Mouse (Mus musculus) limb, embryonic 11.5 days (tissue): ENCODE measurements around the gene Agap3. TPM values are rescaled to one million over a fixed set of nuclear protein-coding genes. Genes with fewer than 3 reads are reported as not detected.
A peak's percentile ranks its signal among the peaks of the same experiment; 100 is the strongest.

Source experiments
- ATAC-seq: fragments of 200-750 bp; cut with Nextera tagmentation; 2 replicates; pipeline ENCODE4 v1.8.0; 2017; ENCODE audit warnings: low read depth; ENCODE audit not compliant: insufficient number of reproducible peaks, low FRiP score, low TSS enrichment
- DNase-seq: peaks from one replicate; pipeline ENCODE4 v3.0.0-alpha.2; 2015; ENCODE audit warnings: low spot score
- H3K27ac ChIP-seq: fragments of 300-500 bp; sonication (generic); replicated peaks from 2 replicates; pipeline ENCODE4 v1.5.1; 2014; ENCODE audit warnings: low read depth, mild to moderate bottlenecking, low read length
- H3K27me3 ChIP-seq: fragments of 300-500 bp; sonication (generic); 2 replicates; pipeline ENCODE4 v1.6.1; 2014; ENCODE audit warnings: mild to moderate bottlenecking, low read length, mixed read lengths; ENCODE audit not compliant: control insufficient read depth, insufficient read depth
- H3K36me3 ChIP-seq: fragments of 300-500 bp; sonication (generic); 2 replicates; pipeline ENCODE4 v1.6.1; 2014; ENCODE audit warnings: mild to moderate bottlenecking, low read length, moderate library complexity, mixed read lengths; ENCODE audit not compliant: control insufficient read depth, insufficient read depth
- H3K4me1 ChIP-seq: fragments of 300-500 bp; sonication (generic); 2 replicates; pipeline ENCODE4 v1.6.1; 2014; ENCODE audit warnings: low read length, mixed read lengths; ENCODE audit not compliant: control insufficient read depth, insufficient read depth
- H3K4me2 ChIP-seq: fragments of 300-500 bp; sonication (generic); 2 replicates; pipeline ENCODE4 v1.6.1; 2014; ENCODE audit warnings: low read depth, mild to moderate bottlenecking, moderate library complexity; ENCODE audit not compliant: severe bottlenecking
- H3K4me3 ChIP-seq: fragments of 300-500 bp; sonication (generic); 2 replicates; pipeline ENCODE4 v1.5.1; 2014; ENCODE audit warnings: low read depth, low read length
- H3K9ac ChIP-seq: fragments of 300-500 bp; sonication (generic); 2 replicates; pipeline ENCODE4 v1.6.1; 2014; ENCODE audit warnings: mild to moderate bottlenecking, low read length
- H3K9me3 ChIP-seq: fragments of 300-500 bp; sonication (generic); 2 replicates; pipeline ENCODE4 v1.6.1; 2016; ENCODE audit warnings: low read length; ENCODE audit not compliant: control insufficient read depth
- WGBS: fragments of 180-500 bp; shearing (Covaris S2); extraction: QIAGEN DNeasy Blood & Tissue Kit; methylation state at CpG from one replicate; pipeline ENCODE4 v1.1.7; 2014; 5-methylcytosine and 5-hydroxymethylcytosine counted together
- polyA plus RNA-seq: library from polyadenylated mRNA; unstranded; fragments of >200 nt; fragmentation: Nextera tagmentation; extraction: Ambion mirVana; gene quantifications from 2 replicates; pipeline ENCODE4 v1.2.1, GENCODE M21; 2014

Agap3 gene
- polyA plus RNA-seq, 1 experiment from 2014 or later: 39.9 TPM

- H3K36me3 ChIP-seq: peaks cover 15% of the 10 kb centered on the region
- H3K27me3 ChIP-seq: peaks cover 14% of the 10 kb centered on the region; the same call in 1 of the 2 replicates
- H3K9ac ChIP-seq: peak overlapping the region; percentile 56
- peak overlapping the region; percentile 96 for H3K4me2 ChIP-seq
- H3K27ac ChIP-seq: no peak overlapping the region; the same call in 1 of the 2 replicates
- WGBS: 0% methylated on average over 74 of the region's 77 CpGs
- H3K4me1 ChIP-seq: peaks cover 36% of the 10 kb centered on the region
- 0 out of 2 replicates have a peak, but pooled peaks have one; percentile 7 for ATAC-seq
- DNase-seq: peak; percentile 71
- H3K9me3 ChIP-seq: no peaks in the 10 kb centered on the region
- peak overlapping the region; percentile 44 for H3K4me3 ChIP-seq
These were observed 22.2 kb downstream of the Agap3 start for GRCm38 (mm10) chr5:24474025-24474722.

GRCm38 (mm10) chr5:24474723-24475261 is 22.8 kb downstream of the Agap3 start:
- peaks cover 14% of the 10 kb centered on the region; the same call in 1 of the 2 replicates for H3K27me3 ChIP-seq
- ATAC-seq (no peak), DNase-seq (peak; percentile 69)
- peak overlapping the region; percentile 96 for H3K4me2 ChIP-seq
- peak overlapping the region; percentile 56 for H3K9ac ChIP-seq
- H3K36me3 ChIP-seq: peaks cover 19% of the 10 kb centered on the region
- no peak overlapping the region for H3K27ac ChIP-seq
- WGBS: 1% methylated on average over 67 of the region's 67 CpGs
- peaks cover 36% of the 10 kb centered on the region for H3K4me1 ChIP-seq
- H3K4me3 ChIP-seq: peak overlapping the region; percentile 44
- no peaks in the 10 kb centered on the region for H3K9me3 ChIP-seq

DNA sequence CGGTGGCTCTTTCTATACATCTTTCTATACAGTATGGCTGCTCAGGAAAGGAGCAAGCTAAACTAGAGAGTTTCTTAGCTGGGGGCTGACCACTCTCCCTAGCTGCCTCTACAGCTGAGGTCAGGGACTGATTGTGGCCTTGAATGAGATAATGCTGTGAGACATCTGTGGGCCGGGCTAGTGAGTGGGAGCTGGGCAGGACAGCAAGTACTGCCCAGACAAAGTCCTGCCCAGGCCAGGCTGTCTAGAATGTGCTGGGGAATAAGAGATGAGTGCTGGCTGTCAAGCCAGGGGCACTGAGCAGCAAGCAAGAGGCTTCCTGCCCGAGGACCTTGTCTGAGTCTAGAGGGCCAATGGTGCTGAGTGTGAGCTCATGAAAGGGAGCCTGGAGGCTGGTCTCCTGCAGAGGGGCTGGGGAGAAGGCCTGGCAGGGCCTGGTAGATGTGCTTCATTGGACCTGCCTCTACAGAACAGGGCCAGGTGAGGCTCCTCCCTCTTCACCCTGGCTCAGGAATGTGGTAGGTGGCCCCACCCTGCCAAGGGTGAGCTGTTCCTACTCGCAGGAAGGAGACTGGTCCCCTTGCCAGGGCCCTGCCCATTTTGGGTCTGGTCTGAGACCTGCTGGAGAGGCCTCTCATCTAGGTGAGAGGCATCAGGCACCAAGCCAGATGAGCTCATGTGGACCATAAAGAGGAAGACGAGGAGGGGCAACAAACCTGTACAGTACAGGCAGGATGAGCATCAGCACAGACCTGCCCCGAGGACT is 23.7 kb downstream of the Agap3 start:
- H3K4me3 ChIP-seq: peak overlapping the region; percentile 44
- peaks cover 14% of the 10 kb centered on the region; the same call in 1 of the 2 replicates for H3K27me3 ChIP-seq
- ATAC-seq: no peak
- H3K4me2 ChIP-seq: peak overlapping the region; percentile 96
- no peak overlapping the region for H3K9ac ChIP-seq
- 75% methylated on average over 6 of the region's 6 CpGs for WGBS
- H3K4me1 ChIP-seq: peaks cover 36% of the 10 kb centered on the region
- H3K27ac ChIP-seq: no peak overlapping the region
- H3K36me3 ChIP-seq: peaks cover 21% of the 10 kb centered on the region
- no peaks in the 10 kb centered on the region for H3K9me3 ChIP-seq
- no peak for DNase-seq

DNA sequence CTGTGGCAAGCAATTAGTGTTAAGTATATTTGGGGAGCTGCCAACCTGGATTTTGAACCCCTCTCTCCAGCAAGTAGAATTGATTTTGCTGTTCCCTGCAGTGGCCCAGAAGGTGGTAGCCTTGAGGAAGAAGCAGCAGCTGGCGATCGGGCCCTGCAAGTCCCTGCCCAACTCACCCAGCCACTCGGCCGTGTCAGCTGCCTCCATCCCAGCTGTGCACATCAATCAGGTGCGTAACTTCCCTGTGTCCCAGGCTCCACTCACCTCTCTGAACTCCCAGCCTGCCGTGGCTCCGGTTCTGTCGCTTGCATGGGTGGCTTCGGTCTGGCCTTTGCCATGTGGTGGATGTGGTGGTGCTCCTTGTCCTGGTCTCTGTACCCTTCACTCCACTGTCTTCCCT is 25.9 kb downstream of the Agap3 start:
- Histone ChIP-seq H3K4me1 (peaks cover 38% of the 10 kb centered on the region), H3K27ac (no peak overlapping the region), H3K27me3 (peaks cover 14% of the 10 kb centered on the region; the same call in 1 of the 2 replicates), H3K4me3 (no peak overlapping the region), H3K4me2 (no peak overlapping the region), H3K9ac (no peak overlapping the region), H3K9me3 (no peaks in the 10 kb centered on the region), H3K36me3 (peaks cover 26% of the 10 kb centered on the region)
- 87% methylated on average over 9 of the region's 9 CpGs for WGBS
- no peak for ATAC-seq
- DNase-seq: no peak

- DNase-seq: peak; percentile 89
- Histone ChIP-seq H3K27ac (0 out of 2 replicates have a peak overlapping the region, but pooled peaks have one; percentile 39), H3K27me3 (no peaks in the 10 kb centered on the region), H3K36me3 (peaks cover 30% of the 10 kb centered on the region; the same call in 1 of the 2 replicates), H3K9ac (no peak overlapping the region), H3K4me2 (no peak overlapping the region), H3K4me3 (no peak overlapping the region), H3K4me1 (peaks cover 30% of the 10 kb centered on the region), H3K9me3 (no peaks in the 10 kb centered on the region)
- WGBS: 3% methylated on average over 4 of the region's 4 CpGs
- ATAC-seq: peak; percentile 16; the same call in 1 of the 2 replicates
These were observed 29.7 kb downstream of the Agap3 start for GRCm38 (mm10) chr5:24481647-24482046.

DNA sequence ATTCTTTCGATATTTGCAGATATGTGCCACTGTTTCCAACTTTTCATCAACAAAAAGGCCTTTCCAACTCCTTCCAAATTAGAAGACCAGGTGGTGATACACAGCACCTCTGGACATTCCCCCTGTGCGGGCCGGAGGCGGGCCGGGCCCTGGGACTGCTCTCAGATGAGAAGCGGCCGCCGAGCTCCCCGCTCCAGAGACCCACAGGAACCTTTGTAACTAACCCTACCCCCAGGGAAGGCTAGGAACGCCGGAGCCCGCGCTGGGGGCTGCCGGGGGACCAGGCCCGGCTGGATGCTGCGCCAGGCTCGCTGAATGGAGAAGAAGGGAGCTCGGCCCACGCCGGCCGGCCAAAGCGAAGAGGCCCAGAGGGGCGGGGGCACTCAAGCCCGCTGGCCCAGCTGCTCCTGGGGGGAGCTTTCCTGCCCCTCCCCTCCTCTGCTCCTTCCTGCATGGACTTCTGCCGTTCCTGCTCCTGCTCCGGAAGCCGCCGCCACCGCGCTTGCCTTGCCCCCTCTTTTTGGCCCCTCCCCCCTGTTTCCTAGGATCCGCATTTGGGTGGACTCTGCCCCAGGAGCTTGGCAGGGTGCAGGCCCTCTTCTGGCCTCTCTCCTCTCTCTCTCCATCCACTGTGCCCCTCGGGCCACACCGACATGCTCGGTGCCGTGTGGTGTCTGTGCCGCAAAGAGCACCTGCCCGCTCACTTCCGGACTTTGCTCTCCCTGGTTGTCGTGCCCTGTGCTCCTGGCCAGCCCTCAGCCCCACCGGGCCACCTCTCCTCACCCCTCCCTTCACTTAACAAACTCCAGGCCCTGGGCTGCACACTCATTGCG is 30.5 kb downstream of the Agap3 start:
- WGBS: 57% methylated on average over 36 of the region's 41 CpGs
- DNase-seq (no peak), ATAC-seq (0 out of 2 replicates have a peak, but pooled peaks have one; percentile 7)
- no peak overlapping the region for H3K4me3 ChIP-seq
- peak overlapping the region; percentile 9; the same call in 1 of the 2 replicates for H3K9ac ChIP-seq
- no peak overlapping the region for H3K4me2 ChIP-seq
- peaks cover 30% of the 10 kb centered on the region for H3K4me1 ChIP-seq
- peaks cover 30% of the 10 kb centered on the region for H3K36me3 ChIP-seq
- no peaks in the 10 kb centered on the region for H3K27me3 ChIP-seq
- H3K9me3 ChIP-seq: no peaks in the 10 kb centered on the region
- no peak overlapping the region for H3K27ac ChIP-seq

GRCm38 (mm10) chr5:24483326-24483725 is 31.3 kb downstream of the Agap3 start:
- H3K4me1 ChIP-seq: peaks cover 33% of the 10 kb centered on the region
- no peak overlapping the region for H3K4me3 ChIP-seq
- H3K27ac ChIP-seq: no peak overlapping the region
- no peaks in the 10 kb centered on the region for H3K9me3 ChIP-seq
- WGBS: 23% methylated on average over 11 of the region's 11 CpGs
- peaks cover 27% of the 10 kb centered on the region for H3K36me3 ChIP-seq
- ATAC-seq: peak; percentile 16; the same call in 1 of the 2 replicates
- H3K4me2 ChIP-seq: no peak overlapping the region
- no peak overlapping the region for H3K9ac ChIP-seq
- DNase-seq: peak; percentile 81
- no peaks in the 10 kb centered on the region for H3K27me3 ChIP-seq
